Comparison of ENCODE assay signal across 20 mouse cellular contexts in genomic region chr2:110305358-110306283, GRCm38 (mm10). TPM values are rescaled to one million over a fixed set of nuclear protein-coding genes. Genes with fewer than 3 reads are reported as not detected.
A peak's percentile ranks its signal among the peaks of the same experiment; 100 is the strongest.
DNase-seq lines count a peak whose midpoint lies in the region; ATAC-seq and TF ChIP-seq lines count a peak whose summit lies in the region.
"Had no signal": no experiment of that assay in that cellular context is flagged by ENCODE, and none has a peak within 500 bp of the region (broad histone marks: within the 10 kb centered on the region; RNA-seq: fewer than 3 reads in every experiment).

No protein-coding gene starts in this region.

- DNase-seq in testis, postnatal 14 days (ENCODE audit: low spot score): peak; percentile 14
- no peak for DNase-seq in testis, postnatal 10 days (ENCODE audit: low spot score)
- DNase-seq in liver, embryonic 11.5 days (ENCODE audit: low spot score): no peak
- peak; percentile 31 for DNase-seq in yolk sac, embryonic 10.5 days (ENCODE audit: low spot score)
- DNase-seq in right cerebral cortex, postnatal 25 days: no peak
- DNase-seq in layer of hippocampus, adult 2 months (ENCODE audit: low spot score in 2 of 2): no peak
- DNase-seq: adrenal gland, postnatal 36 days; cerebellum, adult 9-10 months; gastrocnemius, adult 2 months; right cerebral cortex, postnatal 4 days; thymus, postnatal 25 days had no signal

- H3K27me3 ChIP-seq in erythroblast, embryonic 14.5 days (ENCODE audit: control insufficient read depth): no peaks in the 10 kb centered on the region
- no peaks in the 10 kb centered on the region for H3K27me3 ChIP-seq in liver, embryonic 11.5 days (replicated peaks; ENCODE audit: control insufficient read depth, insufficient read depth, low read length)
- H3K27me3 ChIP-seq: hindbrain, embryonic 15.5 days; lung, embryonic 15.5 days; megakaryocyte, embryonic 14.5 days; Patski had no signal

- H3K36me3 ChIP-seq in erythroblast, embryonic 14.5 days (ENCODE audit: control insufficient read depth): no peaks in the 10 kb centered on the region
- H3K36me3 ChIP-seq in liver, embryonic 11.5 days (ENCODE audit: control insufficient read depth, insufficient read depth, low read length): no peaks in the 10 kb centered on the region
- H3K36me3 ChIP-seq: hindbrain, embryonic 15.5 days; lung, embryonic 15.5 days had no signal

- TF ChIP-seq CTCF in layer of hippocampus, adult 2 months (conservative IDR thresholded peaks at IDR 0.05): no peak

- peak overlapping the region; percentile 0 for H3K4me3 ChIP-seq in erythroblast, embryonic 14.5 days (replicated peaks)
- no peak overlapping the region for H3K4me3 ChIP-seq in liver, embryonic 11.5 days (ENCODE audit: low read depth, low read length)
- no peak overlapping the region for H3K4me3 ChIP-seq in layer of hippocampus, adult 2 months
- H3K4me3 ChIP-seq: gastrocnemius, adult 2 months; hindbrain, embryonic 15.5 days; lung, embryonic 15.5 days; megakaryocyte, embryonic 14.5 days had no signal

- no peaks in the 10 kb centered on the region for H3K4me1 ChIP-seq in erythroblast, embryonic 14.5 days (ENCODE audit: control insufficient read depth)
- peaks cover 3% of the 10 kb centered on the region; the same call in 1 of the 2 replicates for H3K4me1 ChIP-seq in liver, embryonic 11.5 days (replicated peaks; ENCODE audit: control insufficient read depth, insufficient read depth, low read length)
- H3K4me1 ChIP-seq: hindbrain, embryonic 15.5 days had no signal

- no peak overlapping the region for H3K27ac ChIP-seq in liver, embryonic 11.5 days (ENCODE audit: low read depth, low read length)
- no peak overlapping the region for H3K27ac ChIP-seq in layer of hippocampus, adult 2 months
- H3K27ac ChIP-seq: gastrocnemius, adult 2 months; hindbrain, embryonic 15.5 days; lung, embryonic 15.5 days had no signal

- H3K9me3 ChIP-seq in erythroblast, embryonic 14.5 days (ENCODE audit: control insufficient read depth, low read length): no peaks in the 10 kb centered on the region
- no peaks in the 10 kb centered on the region for H3K9me3 ChIP-seq in liver, embryonic 11.5 days (ENCODE audit: control insufficient read depth, low read length)
- H3K9me3 ChIP-seq: hindbrain, embryonic 15.5 days; lung, embryonic 15.5 days; megakaryocyte, embryonic 14.5 days had no signal

- no peak overlapping the region for H3K4me2 ChIP-seq in liver, embryonic 11.5 days
- H3K4me2 ChIP-seq: hindbrain, embryonic 15.5 days; lung, embryonic 15.5 days had no signal

- H3K9ac ChIP-seq in liver, embryonic 11.5 days (ENCODE audit: low read depth, low read length): no peak overlapping the region
- H3K9ac ChIP-seq: hindbrain, embryonic 15.5 days; lung, embryonic 15.5 days had no signal

- WGBS in liver, embryonic 11.5 days: 74% methylated on average over 12 of the region's 12 CpGs

- no peak for ATAC-seq in erythroblast, adult 5-6 weeks (replicated peaks; ENCODE audit: low FRiP score, poor library complexity, severe bottlenecking)
- peak; percentile 72 for ATAC-seq in liver, embryonic 11.5 days (replicated peaks; ENCODE audit: low FRiP score)
- ATAC-seq: forebrain, embryonic 16.5 days; midbrain, embryonic 16.5 days; Patski had no signal

RNA-seq across cellular contexts. Expression of gene Bbox1, which starts 8.7 kb away (rescaled TPM):
- not detected in 2 replicates for polyA plus RNA-seq in erythroblast, embryonic 14.5 days (2012)
- total RNA-seq in erythroblast, adult 5-6 weeks (2015; ENCODE audit: low replicate concordance): not detected in 2 replicates
- not detected in 2 replicates for total RNA-seq in erythroblast, adult 5-6 weeks (2017; ENCODE audit: low replicate concordance)
- 1.1 and 1.3 TPM in 2 replicates for polyA plus RNA-seq in liver, embryonic 11.5 days (2014; fragmentation: Nextera tagmentation; extraction: Ambion mirVana)
- 1 to 10 TPM in 1 of 2 experiments, under 1 TPM in 1; 0.83 to 1.7 TPM for total RNA-seq in layer of hippocampus, adult 2 months (2021)
- total RNA-seq: adrenal gland, postnatal 36 days; heart, adult 8-10 months had no signal
- polyA plus RNA-seq: Patski had no signal

RNA-seq across cellular contexts. Expression of gene Fibin, which starts 57.4 kb away (rescaled TPM):
- polyA plus RNA-seq in erythroblast, embryonic 14.5 days (2012): not detected in 2 replicates
- not detected in 2 replicates for total RNA-seq in erythroblast, adult 5-6 weeks (2015; ENCODE audit: low replicate concordance)
- total RNA-seq in erythroblast, adult 5-6 weeks (2017; ENCODE audit: low replicate concordance): 0.42 TPM in 1 of 2 replicates, not detected in the other
- polyA plus RNA-seq in liver, embryonic 11.5 days (2014; fragmentation: Nextera tagmentation; extraction: Ambion mirVana): 2.1 and 2.2 TPM in 2 replicates
- total RNA-seq in layer of hippocampus, adult 2 months (2021): 1 to 10 TPM; 2.5 to 3.7 TPM
- polyA plus RNA-seq: Patski had no signal

Comparison
In these comparisons a context has a peak if more than half of its experiments do, and no peak if none do; other contexts are left out.
1. DNase-seq: peak in testis, postnatal 14 days (single experiment) and yolk sac, embryonic 10.5 days (single experiment); none in testis, postnatal 10 days (single experiment), liver, embryonic 11.5 days (single experiment), right cerebral cortex, postnatal 25 days (single experiment) and layer of hippocampus, adult 2 months (0 of 2).